Mouse (Mus musculus): Measurements from ENCODE around the gene Piwil4. TPM values are rescaled to one million over a fixed set of nuclear protein-coding genes. Genes with fewer than 3 reads are reported as not detected.

Piwil4 gene
- polyA plus RNA-seq, 1 experiment from 2014 or later: 0.19 TPM

DNA sequence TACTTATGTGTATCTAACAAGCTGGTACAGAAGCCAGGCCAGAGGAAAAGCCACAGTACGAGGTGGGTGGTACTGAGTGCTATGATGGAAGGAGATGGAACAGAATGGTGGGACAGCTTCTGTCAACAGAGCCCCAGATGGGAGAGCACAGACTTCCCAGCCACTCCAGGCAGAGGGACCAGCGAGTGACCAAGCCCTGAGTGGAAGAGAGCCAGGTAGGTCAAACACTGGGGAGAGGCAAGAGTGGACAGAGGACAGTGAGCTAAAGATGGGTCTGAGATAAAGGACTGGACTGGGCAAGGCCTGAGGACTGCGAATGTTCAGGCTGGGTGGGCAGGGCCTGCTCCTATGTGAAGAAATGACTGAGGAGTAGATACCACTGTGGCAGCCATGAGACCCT, 72.2 kb downstream of the Piwil4 start:
- Histone ChIP-seq H3K27me3 (replicated peaks; ENCODE audit: control insufficient read depth, insufficient read depth, low read length) (no peaks in the 10 kb centered on the region), H3K9ac (ENCODE audit: low read depth, low read length) (no peak overlapping the region), H3K4me2 (no peak overlapping the region), H3K27ac (ENCODE audit: low read depth, low read length) (no peak overlapping the region), H3K4me1 (replicated peaks; ENCODE audit: control insufficient read depth, insufficient read depth, low read length) (no peaks in the 10 kb centered on the region), H3K4me3 (ENCODE audit: low read depth, low read length) (no peak overlapping the region), H3K9me3 (ENCODE audit: control insufficient read depth, low read length) (no peaks in the 10 kb centered on the region), H3K36me3 (ENCODE audit: control insufficient read depth, insufficient read depth, low read length) (no peaks in the 10 kb centered on the region)
- no peak for DNase-seq (ENCODE audit: low spot score)
- ATAC-seq (replicated peaks; ENCODE audit: low FRiP score): no peak
- 73% methylated on average over 3 of the region's 3 CpGs for WGBS

DNA sequence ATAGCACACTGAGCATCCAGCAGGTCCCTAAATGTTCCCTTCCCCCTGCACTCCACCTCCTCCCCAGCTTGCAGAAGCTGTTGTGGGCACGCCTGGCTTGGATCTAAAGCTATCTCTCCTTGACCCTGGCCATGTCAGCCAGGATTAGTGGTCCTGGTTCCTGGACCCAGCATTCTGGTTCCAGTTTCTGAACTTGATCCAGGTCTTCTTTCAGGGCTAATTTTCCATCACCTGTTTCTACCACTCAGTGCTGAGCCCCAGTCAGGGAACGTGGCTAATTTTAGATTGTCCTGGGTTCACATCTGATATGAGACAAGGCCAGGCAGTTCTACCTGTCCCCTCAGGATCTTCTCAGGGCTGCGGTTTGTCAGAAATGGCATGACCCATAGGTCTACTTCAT, 74.5 kb downstream of the Piwil4 start:
- Histone ChIP-seq H3K4me3 (ENCODE audit: low read depth, low read length) (no peak overlapping the region), H3K9ac (ENCODE audit: low read depth, low read length) (no peak overlapping the region), H3K9me3 (ENCODE audit: control insufficient read depth, low read length) (no peaks in the 10 kb centered on the region), H3K27me3 (replicated peaks; ENCODE audit: control insufficient read depth, insufficient read depth, low read length) (no peaks in the 10 kb centered on the region), H3K4me2 (no peak overlapping the region), H3K4me1 (replicated peaks; ENCODE audit: control insufficient read depth, insufficient read depth, low read length) (no peaks in the 10 kb centered on the region), H3K27ac (ENCODE audit: low read depth, low read length) (no peak overlapping the region), H3K36me3 (ENCODE audit: control insufficient read depth, insufficient read depth, low read length) (no peaks in the 10 kb centered on the region)
- 69% methylated on average over 3 of the region's 3 CpGs for WGBS
- DNase-seq (ENCODE audit: low spot score) (no peak), ATAC-seq (replicated peaks; ENCODE audit: low FRiP score) (no peak)

DNA sequence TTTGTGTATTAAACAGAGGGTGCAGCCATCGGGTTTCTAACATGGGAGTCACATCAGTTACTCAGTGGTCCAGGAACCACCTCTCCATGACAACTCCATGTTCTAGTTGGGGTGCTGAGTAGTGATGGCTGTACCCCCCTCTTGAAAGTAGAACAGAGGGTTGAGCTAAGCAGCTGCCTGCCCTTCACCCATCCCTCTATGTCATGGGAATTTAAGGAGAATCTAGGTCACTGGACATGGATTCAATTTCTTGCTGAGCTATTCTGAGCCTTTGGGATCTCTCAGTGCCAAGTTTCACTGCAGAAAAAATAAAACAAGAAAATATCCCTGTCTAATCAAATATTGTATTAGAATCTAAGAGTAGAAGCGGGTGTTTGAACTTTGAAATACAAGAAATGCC, 76.9 kb downstream of the Piwil4 start:
- H3K36me3 ChIP-seq (ENCODE audit: control insufficient read depth, insufficient read depth, low read length): no peaks in the 10 kb centered on the region
- H3K27me3 ChIP-seq (replicated peaks; ENCODE audit: control insufficient read depth, insufficient read depth, low read length): no peaks in the 10 kb centered on the region
- ATAC-seq (replicated peaks; ENCODE audit: low FRiP score) (no peak), DNase-seq (ENCODE audit: low spot score) (no peak)
- H3K4me1 ChIP-seq (replicated peaks; ENCODE audit: control insufficient read depth, insufficient read depth, low read length): no peaks in the 10 kb centered on the region
- H3K9ac ChIP-seq (ENCODE audit: low read depth, low read length): no peak overlapping the region
- no peak overlapping the region for H3K4me3 ChIP-seq (ENCODE audit: low read depth, low read length)
- WGBS: 82% methylated on average over 2 of the region's 2 CpGs
- H3K27ac ChIP-seq (ENCODE audit: low read depth, low read length): no peak overlapping the region
- H3K9me3 ChIP-seq (ENCODE audit: control insufficient read depth, low read length): no peaks in the 10 kb centered on the region
- H3K4me2 ChIP-seq: no peak overlapping the region

DNA sequence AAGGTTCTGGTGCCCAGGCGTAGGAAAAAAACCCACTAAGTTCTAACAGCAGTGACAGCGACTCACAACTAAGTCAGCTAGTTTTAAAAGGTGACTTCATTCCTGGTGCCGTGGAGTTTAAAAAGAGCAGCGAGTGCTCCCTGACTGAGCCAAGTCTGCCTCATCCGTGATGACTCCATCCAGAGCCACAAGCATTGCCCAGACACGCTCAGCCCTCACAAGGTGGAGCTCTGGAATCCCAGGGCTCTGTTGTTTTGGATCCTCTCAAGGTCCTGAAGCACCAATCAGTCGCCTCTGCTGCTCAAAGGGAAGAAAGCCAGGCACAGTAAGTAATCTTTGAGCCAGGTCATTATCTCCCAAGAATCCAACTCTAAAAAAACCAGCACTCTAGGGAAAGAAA, 77.7 kb downstream of the Piwil4 start:
- ATAC-seq (replicated peaks; ENCODE audit: low FRiP score) (no peak), DNase-seq (ENCODE audit: low spot score) (no peak)
- H3K4me3 ChIP-seq (ENCODE audit: low read depth, low read length): no peak overlapping the region
- H3K27me3 ChIP-seq (replicated peaks; ENCODE audit: control insufficient read depth, insufficient read depth, low read length): no peaks in the 10 kb centered on the region
- H3K4me1 ChIP-seq (replicated peaks; ENCODE audit: control insufficient read depth, insufficient read depth, low read length): no peaks in the 10 kb centered on the region
- no peaks in the 10 kb centered on the region for H3K9me3 ChIP-seq (ENCODE audit: control insufficient read depth, low read length)
- H3K36me3 ChIP-seq (ENCODE audit: control insufficient read depth, insufficient read depth, low read length): no peaks in the 10 kb centered on the region
- H3K9ac ChIP-seq (ENCODE audit: low read depth, low read length): no peak overlapping the region
- no peak overlapping the region for H3K27ac ChIP-seq (ENCODE audit: low read depth, low read length)
- 66% methylated on average over 7 of the region's 7 CpGs for WGBS
- no peak overlapping the region for H3K4me2 ChIP-seq

DNA sequence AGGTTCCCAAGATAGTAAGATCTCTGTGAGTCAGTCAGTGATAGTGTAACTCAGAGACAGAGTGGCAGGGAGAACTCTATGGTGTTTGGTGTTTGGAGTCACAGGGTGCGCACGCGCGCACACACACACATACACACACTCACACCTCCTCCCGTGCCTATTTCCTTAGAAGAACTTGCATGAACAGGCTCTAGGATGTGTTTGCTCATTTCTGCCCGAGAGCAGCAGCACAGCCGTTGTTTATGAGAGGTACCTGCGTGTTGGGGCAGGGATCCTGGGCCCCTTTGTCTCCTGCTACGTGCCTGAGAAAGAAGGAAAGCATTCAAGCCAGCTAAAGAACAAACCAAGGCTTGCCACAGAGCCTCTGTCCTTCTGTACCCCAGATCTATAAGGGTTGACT, 78.4 kb downstream of the Piwil4 start:
- no peak overlapping the region for H3K4me2 ChIP-seq
- no peak for DNase-seq (ENCODE audit: low spot score)
- H3K27me3 ChIP-seq (replicated peaks; ENCODE audit: control insufficient read depth, insufficient read depth, low read length): no peaks in the 10 kb centered on the region
- H3K4me3 ChIP-seq (ENCODE audit: low read depth, low read length): no peak overlapping the region
- H3K9me3 ChIP-seq (ENCODE audit: control insufficient read depth, low read length): no peaks in the 10 kb centered on the region
- H3K9ac ChIP-seq (ENCODE audit: low read depth, low read length): no peak overlapping the region
- 76% methylated on average over 9 of the region's 9 CpGs for WGBS
- H3K4me1 ChIP-seq (replicated peaks; ENCODE audit: control insufficient read depth, insufficient read depth, low read length): no peaks in the 10 kb centered on the region
- ATAC-seq (replicated peaks; ENCODE audit: low FRiP score): no peak
- H3K27ac ChIP-seq (ENCODE audit: low read depth, low read length): no peak overlapping the region
- no peaks in the 10 kb centered on the region for H3K36me3 ChIP-seq (ENCODE audit: control insufficient read depth, insufficient read depth, low read length)

DNA sequence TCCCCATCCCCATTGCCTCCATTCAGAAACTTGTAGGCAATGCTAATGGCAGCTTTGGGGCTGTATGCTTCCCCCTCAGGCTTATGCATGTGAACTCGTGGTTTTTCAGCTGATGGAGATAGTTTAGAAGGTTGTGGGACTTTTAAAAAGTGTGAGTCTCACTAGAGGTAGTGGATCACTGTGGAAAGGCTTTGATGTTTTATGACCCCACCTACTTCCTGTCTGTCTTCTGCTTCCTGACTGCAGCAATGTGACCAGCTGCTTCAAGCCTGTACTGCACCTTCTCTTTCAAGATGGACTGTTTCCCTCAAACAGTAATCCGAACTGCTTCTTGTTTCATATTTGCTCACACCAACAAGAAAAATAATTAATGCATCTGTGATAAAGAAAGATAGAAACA, 82.6 kb downstream of the Piwil4 start:
- Histone ChIP-seq H3K27ac (ENCODE audit: low read depth, low read length) (no peak overlapping the region), H3K4me2 (no peak overlapping the region), H3K36me3 (ENCODE audit: control insufficient read depth, insufficient read depth, low read length) (no peaks in the 10 kb centered on the region), H3K9ac (ENCODE audit: low read depth, low read length) (no peak overlapping the region), H3K27me3 (replicated peaks; ENCODE audit: control insufficient read depth, insufficient read depth, low read length) (no peaks in the 10 kb centered on the region), H3K4me1 (replicated peaks; ENCODE audit: control insufficient read depth, insufficient read depth, low read length) (no peaks in the 10 kb centered on the region), H3K9me3 (ENCODE audit: control insufficient read depth, low read length) (no peaks in the 10 kb centered on the region), H3K4me3 (ENCODE audit: low read depth, low read length) (no peak overlapping the region)
- DNase-seq (ENCODE audit: low spot score): no peak
- WGBS: 36% methylated on average over 2 of the region's 2 CpGs
- no peak for ATAC-seq (replicated peaks; ENCODE audit: low FRiP score)

DNA sequence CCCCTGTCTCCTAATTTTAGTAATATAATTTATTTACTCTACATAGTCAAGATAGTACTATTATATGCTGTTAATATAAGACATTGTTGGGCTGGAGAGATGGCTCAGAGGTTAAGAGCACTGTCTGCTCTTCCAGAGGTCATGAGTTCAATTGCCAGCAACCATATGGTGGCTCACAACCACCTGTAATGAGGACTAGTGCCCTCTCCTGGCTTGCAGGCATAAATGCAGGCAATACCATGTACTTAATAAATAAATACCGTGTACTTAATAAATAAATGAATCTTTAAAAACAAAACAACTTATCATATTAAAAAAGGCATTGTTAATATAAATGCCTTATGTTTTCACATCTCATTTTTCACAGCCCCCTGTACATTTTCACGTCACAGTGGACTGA, 86.5 kb downstream of the Piwil4 start:
- no peaks in the 10 kb centered on the region for H3K36me3 ChIP-seq (ENCODE audit: control insufficient read depth, insufficient read depth, low read length)
- H3K4me2 ChIP-seq: no peak overlapping the region
- no peak for DNase-seq (ENCODE audit: low spot score)
- 74% methylated on average over 2 of the region's 2 CpGs for WGBS
- H3K9me3 ChIP-seq (ENCODE audit: control insufficient read depth, low read length): no peaks in the 10 kb centered on the region
- H3K9ac ChIP-seq (ENCODE audit: low read depth, low read length): no peak overlapping the region
- H3K27ac ChIP-seq (ENCODE audit: low read depth, low read length): no peak overlapping the region
- no peaks in the 10 kb centered on the region for H3K27me3 ChIP-seq (replicated peaks; ENCODE audit: control insufficient read depth, insufficient read depth, low read length)
- H3K4me1 ChIP-seq (replicated peaks; ENCODE audit: control insufficient read depth, insufficient read depth, low read length): no peaks in the 10 kb centered on the region
- H3K4me3 ChIP-seq (ENCODE audit: low read depth, low read length): no peak overlapping the region
- ATAC-seq (replicated peaks; ENCODE audit: low FRiP score): no peak

DNA sequence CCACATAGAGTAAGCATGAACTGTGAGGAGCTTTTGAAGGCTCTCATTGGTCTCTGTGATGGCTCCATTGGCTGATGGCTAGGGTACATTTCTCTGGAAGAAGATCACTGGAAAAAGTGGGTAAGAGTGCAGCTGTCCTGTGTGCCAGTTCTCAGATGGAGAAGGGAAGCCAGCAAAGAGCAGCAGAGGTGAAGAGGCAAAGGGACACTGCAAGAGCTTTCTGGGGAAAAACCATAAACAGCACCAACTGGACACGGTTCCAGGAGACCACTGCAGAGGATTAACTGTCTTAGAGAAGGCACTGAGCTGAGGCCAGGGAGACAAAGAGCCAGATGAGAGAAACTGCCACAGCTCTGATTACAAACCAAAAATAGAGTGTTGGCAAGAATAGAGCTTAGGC, 87.8 kb downstream of the Piwil4 start:
- H3K4me2 ChIP-seq: no peak overlapping the region
- WGBS: 69% methylated on average over 1 of the region's 1 CpGs

DNA sequence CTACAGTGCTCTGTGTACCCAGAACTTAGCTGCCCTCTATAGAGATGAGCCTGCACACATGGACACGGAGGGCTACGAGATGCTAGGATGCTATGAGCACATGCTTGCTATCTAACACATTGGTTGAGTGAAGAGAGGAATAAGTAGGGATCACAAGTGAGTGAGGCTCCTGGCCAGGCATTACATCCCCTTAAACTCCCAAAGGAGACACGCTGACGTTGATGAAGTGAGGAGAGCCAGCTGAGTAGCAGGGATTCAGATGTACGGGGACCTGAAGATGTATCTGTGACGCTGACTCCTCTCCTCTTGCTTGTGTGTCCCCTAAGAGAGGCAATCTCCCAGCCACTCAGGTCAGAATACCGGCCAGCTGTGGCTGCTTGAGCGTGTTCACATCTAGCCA, 92.7 kb downstream of the Piwil4 start:
- H3K27me3 ChIP-seq (replicated peaks; ENCODE audit: control insufficient read depth, insufficient read depth, low read length): no peaks in the 10 kb centered on the region
- 77% methylated on average over 8 of the region's 8 CpGs for WGBS

More for the DNA sequence above, 87.8 kb downstream of the Piwil4 start:
- ATAC-seq (replicated peaks; ENCODE audit: low FRiP score): no peak
- Histone ChIP-seq H3K36me3 (ENCODE audit: control insufficient read depth, insufficient read depth, low read length) (no peaks in the 10 kb centered on the region), H3K4me1 (replicated peaks; ENCODE audit: control insufficient read depth, insufficient read depth, low read length) (no peaks in the 10 kb centered on the region), H3K27ac (ENCODE audit: low read depth, low read length) (no peak overlapping the region), H3K4me3 (ENCODE audit: low read depth, low read length) (no peak overlapping the region), H3K9ac (ENCODE audit: low read depth, low read length) (no peak overlapping the region), H3K9me3 (ENCODE audit: control insufficient read depth, low read length) (no peaks in the 10 kb centered on the region), H3K27me3 (replicated peaks; ENCODE audit: control insufficient read depth, insufficient read depth, low read length) (no peaks in the 10 kb centered on the region)
- DNase-seq (ENCODE audit: low spot score): no peak

More for the DNA sequence above, 92.7 kb downstream of the Piwil4 start:
- ATAC-seq (replicated peaks; ENCODE audit: low FRiP score) (no peak), DNase-seq (ENCODE audit: low spot score) (no peak)
- Histone ChIP-seq H3K9me3 (ENCODE audit: control insufficient read depth, low read length) (no peaks in the 10 kb centered on the region), H3K4me2 (no peak overlapping the region), H3K36me3 (ENCODE audit: control insufficient read depth, insufficient read depth, low read length) (no peaks in the 10 kb centered on the region), H3K4me3 (ENCODE audit: low read depth, low read length) (no peak overlapping the region), H3K4me1 (replicated peaks; ENCODE audit: control insufficient read depth, insufficient read depth, low read length) (no peaks in the 10 kb centered on the region), H3K9ac (ENCODE audit: low read depth, low read length) (no peak overlapping the region), H3K27ac (ENCODE audit: low read depth, low read length) (no peak overlapping the region)

All from liver, embryonic 11.5 days (tissue).